Mouse (Mus musculus) neural tube, embryonic 12.5 days (tissue): ENCODE results near the gene Thsd4. TPM values are rescaled to one million over a fixed set of nuclear protein-coding genes. Genes with fewer than 3 reads are reported as not detected.
"Not testable (repeated sequence)": the region's sequence is repeated elsewhere in the genome, so short reads cannot be mapped to it uniquely, and the experiment has no call there.

Source experiments
- ATAC-seq: fragments of 200-750 bp; cut with Nextera tagmentation; 2 replicates; pipeline ENCODE4 v1.8.0; 2017; ENCODE audit warnings: low read depth, mild to moderate bottlenecking, moderate TSS enrichment, moderate library complexity; ENCODE audit not compliant: low FRiP score
- H3K27ac ChIP-seq: fragments of 300-500 bp; sonication (generic); 2 replicates; pipeline ENCODE4 v1.5.1; 2016
- H3K27me3 ChIP-seq: fragments of 300-500 bp; sonication (generic); replicated peaks from 2 replicates; pipeline ENCODE4 v1.6.1; 2016; ENCODE audit warnings: mild to moderate bottlenecking
- H3K36me3 ChIP-seq: fragments of 300-500 bp; sonication (generic); 2 replicates; pipeline ENCODE4 v1.6.1; 2016; ENCODE audit warnings: mild to moderate bottlenecking
- H3K4me1 ChIP-seq: fragments of 300-500 bp; sonication (generic); 2 replicates; pipeline ENCODE4 v1.6.1; 2016
- H3K4me2 ChIP-seq: fragments of 300-500 bp; sonication (generic); replicated peaks from 2 replicates; pipeline ENCODE4 v1.6.1; 2016; ENCODE audit warnings: mild to moderate bottlenecking
- H3K4me3 ChIP-seq: fragments of 300-500 bp; sonication (generic); 2 replicates; pipeline ENCODE4 v1.5.1; 2016
- H3K9ac ChIP-seq: fragments of 300-500 bp; sonication (generic); 2 replicates; pipeline ENCODE4 v1.6.1; 2016; ENCODE audit warnings: mild to moderate bottlenecking
- H3K9me3 ChIP-seq: fragments of 300-500 bp; sonication (generic); 2 replicates; pipeline ENCODE4 v1.6.1; 2016; ENCODE audit warnings: mild to moderate bottlenecking
- WGBS: fragments of 180-500 bp; shearing (Covaris S2); methylation state at CpG from one replicate; pipeline ENCODE4 v1.1.7; 2016; 5-methylcytosine and 5-hydroxymethylcytosine counted together
- polyA plus RNA-seq: library from polyadenylated mRNA; unstranded; fragments of >200 nt; fragmentation: Nextera tagmentation; extraction: Ambion mirVana; gene quantifications from 2 replicates; pipeline ENCODE4 v1.2.1, GENCODE M21; 2016

The Thsd4 gene
- polyA plus RNA-seq, 1 experiment from 2014 or later = 10.9 TPM

GRCm38 (mm10) chr9:59948226-59948625 lies 573.6 kb downstream of the Thsd4 start:
- 73% methylated on average over 8 of the region's 8 CpGs for WGBS
- no peaks in the 10 kb centered on the region for H3K4me1 ChIP-seq
- H3K36me3 ChIP-seq = no peaks in the 10 kb centered on the region

GRCm38 (mm10) chr9:59947271-59947670 lies 574.6 kb downstream of the Thsd4 start:
- no peak overlapping the region for H3K9ac ChIP-seq
- no peak for ATAC-seq
- H3K27ac ChIP-seq = no peak overlapping the region
- no peak overlapping the region for H3K4me2 ChIP-seq
- H3K36me3 ChIP-seq = no peaks in the 10 kb centered on the region
- H3K27me3 ChIP-seq = no peaks in the 10 kb centered on the region
- H3K4me3 ChIP-seq = no peak overlapping the region
- no peaks in the 10 kb centered on the region for H3K4me1 ChIP-seq
- H3K9me3 ChIP-seq = no peaks in the 10 kb centered on the region
- 87% methylated on average over 8 of the region's 8 CpGs for WGBS

More at GRCm38 (mm10) chr9:59948226-59948625, 573.6 kb downstream of the Thsd4 start:
- H3K27ac ChIP-seq = no peak overlapping the region
- ATAC-seq = no peak
- H3K4me3 ChIP-seq = no peak overlapping the region
- no peak overlapping the region for H3K9ac ChIP-seq
- no peaks in the 10 kb centered on the region for H3K9me3 ChIP-seq
- no peaks in the 10 kb centered on the region for H3K27me3 ChIP-seq
- H3K4me2 ChIP-seq = no peak overlapping the region

GRCm38 (mm10) chr9:59945241-59945640 lies 576.6 kb downstream of the Thsd4 start:
- 79% methylated on average over 3 of the region's 3 CpGs for WGBS
- no peak for ATAC-seq
- H3K4me2 ChIP-seq = no peak overlapping the region
- no peaks in the 10 kb centered on the region for H3K27me3 ChIP-seq
- no peaks in the 10 kb centered on the region for H3K36me3 ChIP-seq
- H3K4me1 ChIP-seq = no peaks in the 10 kb centered on the region
- H3K4me3 ChIP-seq = no peak overlapping the region
- H3K9ac ChIP-seq = no peak overlapping the region
- H3K9me3 ChIP-seq = no peaks in the 10 kb centered on the region
- H3K27ac ChIP-seq = no peak overlapping the region

- Histone ChIP-seq H3K27ac (no peak overlapping the region), H3K9ac (no peak overlapping the region), H3K4me1 (no peaks in the 10 kb centered on the region), H3K36me3 (no peaks in the 10 kb centered on the region), H3K4me2 (no peak overlapping the region), H3K9me3 (no peaks in the 10 kb centered on the region), H3K4me3 (no peak overlapping the region), H3K27me3 (no peaks in the 10 kb centered on the region)
- no peak for ATAC-seq
- WGBS = 86% methylated on average over 6 of the region's 6 CpGs
Measured at GRCm38 (mm10) chr9:59943826-59944225, 578.0 kb downstream of the Thsd4 start.

- 56% methylated on average over 5 of the region's 5 CpGs for WGBS
Measured at GRCm38 (mm10) chr9:59942501-59943085, 579.3 kb downstream of the Thsd4 start.

GRCm38 (mm10) chr9:59941885-59942350 lies 579.9 kb downstream of the Thsd4 start:
- no peak overlapping the region for H3K4me3 ChIP-seq
- H3K27me3 ChIP-seq = no peaks in the 10 kb centered on the region
- no peak overlapping the region for H3K4me2 ChIP-seq
- H3K4me1 ChIP-seq = no peaks in the 10 kb centered on the region
- H3K9ac ChIP-seq = no peak overlapping the region
- H3K9me3 ChIP-seq = no peaks in the 10 kb centered on the region
- ATAC-seq = no peak
- H3K27ac ChIP-seq = no peak overlapping the region
- 78% methylated on average over 9 of the region's 9 CpGs for WGBS
- H3K36me3 ChIP-seq = no peaks in the 10 kb centered on the region

More at GRCm38 (mm10) chr9:59942501-59943085, 579.3 kb downstream of the Thsd4 start:
- no peaks in the 10 kb centered on the region for H3K36me3 ChIP-seq
- no peak overlapping the region for H3K4me3 ChIP-seq
- no peak overlapping the region for H3K9ac ChIP-seq
- H3K4me2 ChIP-seq = no peak overlapping the region
- H3K27me3 ChIP-seq = no peaks in the 10 kb centered on the region
- ATAC-seq = no peak
- no peaks in the 10 kb centered on the region for H3K9me3 ChIP-seq
- H3K27ac ChIP-seq = no peak overlapping the region
- no peaks in the 10 kb centered on the region for H3K4me1 ChIP-seq

- H3K4me2 ChIP-seq = no peak overlapping the region
- 81% methylated on average over 12 of the region's 12 CpGs for WGBS
- no peaks in the 10 kb centered on the region for H3K36me3 ChIP-seq
- H3K9me3 ChIP-seq = no peaks in the 10 kb centered on the region
- H3K4me3 ChIP-seq = no peak overlapping the region
- no peak overlapping the region for H3K27ac ChIP-seq
- H3K27me3 ChIP-seq = no peaks in the 10 kb centered on the region
- no peaks in the 10 kb centered on the region for H3K4me1 ChIP-seq
- no peak for ATAC-seq
- no peak overlapping the region for H3K9ac ChIP-seq
Measured at GRCm38 (mm10) chr9:59940913-59941884, 580.6 kb downstream of the Thsd4 start.

- no peaks in the 10 kb centered on the region for H3K9me3 ChIP-seq
- H3K9ac ChIP-seq = no peak overlapping the region
- 70% methylated on average over 2 of the region's 2 CpGs for WGBS
- no peak overlapping the region for H3K27ac ChIP-seq
- no peaks in the 10 kb centered on the region for H3K27me3 ChIP-seq
- H3K4me1 ChIP-seq = no peaks in the 10 kb centered on the region
- no peak overlapping the region for H3K4me2 ChIP-seq
- no peak overlapping the region for H3K4me3 ChIP-seq
- ATAC-seq = no peak
- H3K36me3 ChIP-seq = no peaks in the 10 kb centered on the region
Measured at GRCm38 (mm10) chr9:59939691-59940090, 582.2 kb downstream of the Thsd4 start.

- no peaks in the 10 kb centered on the region for H3K4me1 ChIP-seq
- WGBS = 74% methylated on average over 8 of the region's 8 CpGs
- ATAC-seq = no peak
- no peaks in the 10 kb centered on the region for H3K27me3 ChIP-seq
- H3K4me3 ChIP-seq = no peak overlapping the region
- H3K27ac ChIP-seq = no peak overlapping the region
- no peaks in the 10 kb centered on the region for H3K36me3 ChIP-seq
- H3K9me3 ChIP-seq = no peaks in the 10 kb centered on the region
- no peak overlapping the region for H3K4me2 ChIP-seq
- no peak overlapping the region for H3K9ac ChIP-seq
Measured at GRCm38 (mm10) chr9:59938529-59938928, 583.3 kb downstream of the Thsd4 start.

GRCm38 (mm10) chr9:59935866-59936265 lies 586.0 kb downstream of the Thsd4 start:
- 87% methylated on average over 8 of the region's 8 CpGs for WGBS
- not testable (repeated sequence) for ATAC-seq, H3K36me3 ChIP-seq, H3K4me1 ChIP-seq, H3K9ac ChIP-seq, H3K27ac ChIP-seq, H3K4me2 ChIP-seq, H3K9me3 ChIP-seq, H3K27me3 ChIP-seq, H3K4me3 ChIP-seq

GRCm38 (mm10) chr9:59930248-59930647 lies 591.6 kb downstream of the Thsd4 start:
- Histone ChIP-seq H3K27me3 (no peaks in the 10 kb centered on the region), H3K9me3 (no peaks in the 10 kb centered on the region)
- 77% methylated on average over 3 of the region's 3 CpGs for WGBS

More at GRCm38 (mm10) chr9:59930248-59930647, 591.6 kb downstream of the Thsd4 start:
- no peak overlapping the region for H3K27ac ChIP-seq
- no peak overlapping the region for H3K4me3 ChIP-seq
- H3K4me2 ChIP-seq = no peak overlapping the region
- no peak for ATAC-seq
- H3K36me3 ChIP-seq = peaks cover 10% of the 10 kb centered on the region; the same call in 1 of the 2 replicates
- no peaks in the 10 kb centered on the region for H3K4me1 ChIP-seq
- H3K9ac ChIP-seq = no peak overlapping the region
